Mouse (Mus musculus) megakaryocyte, embryonic 14.5 days (primary cell): Measurements from ENCODE around the gene Rnf121. TPM values are rescaled to one million over a fixed set of nuclear protein-coding genes. Genes with fewer than 3 reads are reported as not detected.
A peak's percentile ranks its signal among the peaks of the same experiment; 100 is the strongest.

Experiments used
- H3K27me3 ChIP-seq: replicated peaks from 2 replicates; pipeline ENCODE3; 2012; ENCODE audit warnings: inconsistent platforms
- H3K36me3 ChIP-seq: replicated peaks from 2 replicates; pipeline ENCODE3; 2012; ENCODE audit warnings: low read length, inconsistent platforms, mixed read lengths
- H3K4me1 ChIP-seq: 2 replicates; pipeline ENCODE4 v1.6.1; 2012; ENCODE audit warnings: inconsistent platforms
- H3K4me3 ChIP-seq: replicated peaks from 2 replicates; pipeline ENCODE3; 2012; ENCODE audit warnings: moderate library complexity, mild to moderate bottlenecking, inconsistent platforms
- H3K9me3 ChIP-seq: 2 replicates; pipeline ENCODE4 v1.6.1; 2012; ENCODE audit warnings: inconsistent platforms
- FLI1 ChIP-seq: IDR thresholded peaks from 2 replicates; pipeline ENCODE4 v1.6.1; 2012; ENCODE audit warnings: low read length, inconsistent platforms, mixed read lengths
- GATA1 ChIP-seq: IDR thresholded peaks from 3 replicates; pipeline ENCODE4 v1.6.1; 2012; ENCODE audit warnings: mixed read lengths, low read length, inconsistent platforms, borderline replicate concordance
- polyA plus RNA-seq: library from polyadenylated mRNA; stranded (reverse); fragments of >175 nt; gene quantifications from 2 replicates; pipeline ENCODE4 v1.2.3, GENCODE M21; 2012; ENCODE audit warnings: low replicate concordance; ENCODE audit not compliant: insufficient read depth

Rnf121 gene
- polyA plus RNA-seq, 1 experiment, result 2.8 TPM

GRCm38 (mm10) chr7:102000921-102001630 is 64.2 kb downstream of the Rnf121 start:
- H3K4me3 ChIP-seq, result no peak overlapping the region
- H3K27me3 ChIP-seq, result no peaks in the 10 kb centered on the region
- peaks cover 100% of the 10 kb centered on the region for H3K36me3 ChIP-seq
- H3K4me1 ChIP-seq, result peaks cover 40% of the 10 kb centered on the region
- TF ChIP-seq FLI1, result no peak
- no peak for TF ChIP-seq GATA1
- no peaks in the 10 kb centered on the region for H3K9me3 ChIP-seq

DNA sequence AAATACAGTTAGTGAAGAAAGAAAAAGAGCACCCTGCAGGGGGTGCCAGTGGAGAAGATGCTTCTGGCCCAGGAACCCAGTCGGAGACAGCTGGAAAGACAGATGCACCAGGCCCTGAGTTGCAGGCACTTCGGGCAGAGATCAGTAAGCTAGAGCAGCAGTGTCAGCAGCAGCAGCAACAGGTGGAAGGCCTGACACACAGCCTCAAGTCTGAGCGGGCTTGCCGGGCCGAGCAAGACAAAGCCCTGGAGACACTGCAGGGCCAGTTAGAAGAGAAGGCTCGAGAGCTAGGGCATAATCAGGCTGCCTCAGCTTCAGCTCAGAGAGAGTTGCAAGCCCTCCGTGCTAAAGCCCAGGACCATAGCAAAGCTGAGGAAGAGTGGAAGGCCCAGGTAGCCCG is 65.0 kb downstream of the Rnf121 start:
- TF ChIP-seq GATA1 (no peak), FLI1 (no peak)
- peaks cover 100% of the 10 kb centered on the region for H3K36me3 ChIP-seq
- peaks cover 32% of the 10 kb centered on the region for H3K4me1 ChIP-seq
- no peaks in the 10 kb centered on the region for H3K9me3 ChIP-seq
- no peak overlapping the region for H3K4me3 ChIP-seq
- H3K27me3 ChIP-seq, result no peaks in the 10 kb centered on the region

- Histone ChIP-seq H3K36me3 (peaks cover 100% of the 10 kb centered on the region), H3K27me3 (no peaks in the 10 kb centered on the region), H3K4me1 (peaks cover 27% of the 10 kb centered on the region)
These were observed 65.7 kb downstream of the Rnf121 start for GRCm38 (mm10) chr7:101999461-102000151.

GRCm38 (mm10) chr7:101998194-101998927 is 66.9 kb downstream of the Rnf121 start:
- H3K36me3 ChIP-seq, result peaks cover 100% of the 10 kb centered on the region
- no peaks in the 10 kb centered on the region for H3K27me3 ChIP-seq
- no peak overlapping the region for H3K4me3 ChIP-seq
- no peaks in the 10 kb centered on the region for H3K9me3 ChIP-seq
- TF ChIP-seq FLI1, result no peak
- no peak for TF ChIP-seq GATA1
- peaks cover 27% of the 10 kb centered on the region for H3K4me1 ChIP-seq

More at GRCm38 (mm10) chr7:101999461-102000151, 65.7 kb downstream of the Rnf121 start:
- Histone ChIP-seq H3K9me3 (no peaks in the 10 kb centered on the region), H3K4me3 (no peak overlapping the region)
- TF ChIP-seq FLI1, result no peak

- Histone ChIP-seq H3K9me3 (no peaks in the 10 kb centered on the region), H3K4me1 (no peaks in the 10 kb centered on the region; the same call in 1 of the 2 replicates), H3K36me3 (peaks cover 100% of the 10 kb centered on the region), H3K4me3 (no peak overlapping the region), H3K27me3 (no peaks in the 10 kb centered on the region)
- TF ChIP-seq GATA1 (no peak), FLI1 (no peak)
These were observed 71.0 kb downstream of the Rnf121 start for GRCm38 (mm10) chr7:101994241-101994640.

DNA sequence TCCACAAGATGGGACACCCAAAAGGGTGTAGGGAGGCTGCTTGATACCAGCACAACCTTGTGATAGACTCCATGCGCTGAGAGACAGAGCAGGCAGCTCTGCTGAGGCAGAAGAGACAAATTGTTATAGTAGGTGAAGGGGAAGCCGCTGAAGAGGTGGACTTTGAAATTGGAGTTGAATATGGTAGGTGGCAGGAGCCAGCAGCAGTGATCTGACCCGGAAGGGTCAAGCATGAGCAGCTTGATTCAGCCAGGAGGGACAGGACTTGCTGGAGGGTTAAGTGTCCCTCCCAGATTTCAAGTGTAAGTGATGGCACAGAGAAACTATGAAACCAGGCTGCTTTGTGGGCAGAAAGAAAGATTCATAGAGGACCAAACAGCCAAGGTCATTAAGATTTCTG is 80.2 kb downstream of the Rnf121 start:
- H3K27me3 ChIP-seq, result no peaks in the 10 kb centered on the region
- no peak overlapping the region for H3K4me3 ChIP-seq
- TF ChIP-seq GATA1 (no peak), FLI1 (no peak)
- H3K36me3 ChIP-seq, result peaks cover 93% of the 10 kb centered on the region
- peaks cover 31% of the 10 kb centered on the region for H3K4me1 ChIP-seq
- H3K9me3 ChIP-seq, result no peaks in the 10 kb centered on the region

DNA sequence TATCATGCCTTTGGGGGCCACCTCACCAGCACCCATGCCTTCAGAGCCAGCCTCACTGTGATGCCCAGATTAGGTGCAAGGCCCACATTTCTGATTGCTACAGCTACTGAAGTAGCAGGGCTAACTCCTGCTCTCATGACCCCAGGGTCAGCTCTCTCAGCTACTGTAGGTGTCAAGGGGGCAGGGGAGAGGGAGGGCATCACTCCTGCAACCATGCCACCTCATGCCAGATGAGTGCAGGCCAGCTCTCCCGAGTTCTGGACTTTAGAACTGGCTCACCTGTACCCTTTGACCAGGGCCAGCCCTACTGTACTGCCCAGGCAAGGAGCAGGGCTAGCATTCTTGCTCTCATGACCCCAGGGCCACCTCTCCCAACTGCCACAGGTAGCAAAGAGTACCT is 82.5 kb downstream of the Rnf121 start:
- no peaks in the 10 kb centered on the region for H3K9me3 ChIP-seq
- H3K36me3 ChIP-seq, result peaks cover 79% of the 10 kb centered on the region

GRCm38 (mm10) chr7:101974505-101974904 is 90.8 kb downstream of the Rnf121 start:
- H3K9me3 ChIP-seq, result no peaks in the 10 kb centered on the region
- TF ChIP-seq GATA1 (no peak), FLI1 (no peak)
- peak overlapping the region; percentile 38 for H3K4me3 ChIP-seq

More for the DNA sequence above, 82.5 kb downstream of the Rnf121 start:
- TF ChIP-seq GATA1, result no peak
- no peak for TF ChIP-seq FLI1
- no peak overlapping the region for H3K4me3 ChIP-seq
- no peaks in the 10 kb centered on the region for H3K27me3 ChIP-seq
- peaks cover 31% of the 10 kb centered on the region for H3K4me1 ChIP-seq

GRCm38 (mm10) chr7:101973730-101974129 is 91.5 kb downstream of the Rnf121 start:
- no peak for TF ChIP-seq GATA1
- no peak for TF ChIP-seq FLI1
- peak overlapping the region; percentile 60 for H3K4me3 ChIP-seq
- peaks cover 38% of the 10 kb centered on the region for H3K36me3 ChIP-seq
- H3K9me3 ChIP-seq, result no peaks in the 10 kb centered on the region
- H3K4me1 ChIP-seq, result peaks cover 65% of the 10 kb centered on the region
- H3K27me3 ChIP-seq, result no peaks in the 10 kb centered on the region

More at GRCm38 (mm10) chr7:101974505-101974904, 90.8 kb downstream of the Rnf121 start:
- Histone ChIP-seq H3K27me3 (no peaks in the 10 kb centered on the region), H3K36me3 (peaks cover 41% of the 10 kb centered on the region), H3K4me1 (peaks cover 57% of the 10 kb centered on the region)

- H3K4me3 ChIP-seq, result peak overlapping the region; percentile 97
- TF ChIP-seq GATA1 (no peak), FLI1 (no peak)
- H3K36me3 ChIP-seq, result peaks cover 30% of the 10 kb centered on the region
- H3K27me3 ChIP-seq, result no peaks in the 10 kb centered on the region
- no peaks in the 10 kb centered on the region for H3K9me3 ChIP-seq
- H3K4me1 ChIP-seq, result peaks cover 80% of the 10 kb centered on the region
These were observed 93.5 kb downstream of the Rnf121 start for GRCm38 (mm10) chr7:101971721-101972120.
